11 mouse cellular contexts compared by ENCODE assay signal in genomic region chr5:35245555-35246273, GRCm38 (mm10). TPM values are rescaled to one million over a fixed set of nuclear protein-coding genes. Genes with fewer than 3 reads are reported as not detected.
DNase-seq lines count a peak whose midpoint lies in the region; ATAC-seq lines count a peak whose summit lies in the region.
"Had no signal": no experiment of that assay in that cellular context is flagged by ENCODE, and none has a peak within 500 bp of the region (broad histone marks: within the 10 kb centered on the region; RNA-seq: fewer than 3 reads in every experiment).

No protein-coding gene starts in this region.

- ATAC-seq in embryonic facial prominence, embryonic 14.5 days (ENCODE audit: low read depth), result 0 out of 2 replicates have a peak, but pooled peaks have one; percentile 30
- ATAC-seq: activated CD4-positive, CD25-positive, alpha-beta regulatory T cell, adult 4 months had no signal

- H3K4me1 ChIP-seq in embryonic facial prominence, embryonic 14.5 days (ENCODE audit: control insufficient read depth, insufficient read depth, low read length), result no peaks in the 10 kb centered on the region
- H3K4me1 ChIP-seq in embryonic facial prominence, embryonic 10.5 days, result peaks cover 18% of the 10 kb centered on the region

- no peak overlapping the region for H3K9ac ChIP-seq in embryonic facial prominence, embryonic 14.5 days (ENCODE audit: low read depth, low read length)
- H3K9ac ChIP-seq: liver, embryonic 14.5 days had no signal

- H3K4me3 ChIP-seq in embryonic facial prominence, embryonic 14.5 days (ENCODE audit: low read depth, low read length), result no peak overlapping the region
- no peak overlapping the region for H3K4me3 ChIP-seq in embryonic facial prominence, embryonic 10.5 days

- no peaks in the 10 kb centered on the region for H3K27me3 ChIP-seq in embryonic facial prominence, embryonic 14.5 days (replicated peaks; ENCODE audit: control insufficient read depth, insufficient read depth, low read length)
- peaks cover 8% of the 10 kb centered on the region; the same call in 1 of the 2 replicates for H3K27me3 ChIP-seq in embryonic facial prominence, embryonic 10.5 days (replicated peaks; ENCODE audit: low read depth, poor library complexity, severe bottlenecking)

- H3K9me3 ChIP-seq in embryonic facial prominence, embryonic 14.5 days (ENCODE audit: control insufficient read depth, low read length), result peaks cover 12% of the 10 kb centered on the region; the same call in 1 of the 2 replicates
- H3K9me3 ChIP-seq in embryonic facial prominence, embryonic 10.5 days, result no peaks in the 10 kb centered on the region

- H3K27ac ChIP-seq in embryonic facial prominence, embryonic 14.5 days (replicated peaks; ENCODE audit: low read depth, low read length), result no peak overlapping the region
- H3K27ac ChIP-seq in embryonic facial prominence, embryonic 10.5 days (replicated peaks), result no peak overlapping the region
- H3K27ac ChIP-seq: liver, embryonic 14.5 days had no signal

- 50% methylated on average over 11 of the region's 11 CpGs for WGBS in embryonic facial prominence, embryonic 14.5 days
- WGBS in embryonic facial prominence, embryonic 10.5 days, result 55% methylated on average over 11 of the region's 11 CpGs

- peak; percentile 53 for DNase-seq in embryonic facial prominence, embryonic 14.5 days (ENCODE audit: low spot score)
- no peak for DNase-seq in embryonic facial prominence, embryonic 10.5 days (ENCODE audit: low spot score)
- DNase-seq in lung, postnatal 14 days, result peak; percentile 4
- DNase-seq in lung, adult 18-20 months, result no peak
- peak; percentile 44 to 49 for DNase-seq in frontal cortex, postnatal 14 days (ENCODE audit: low spot score in 2 of 2)
- peak; percentile 52 to 60 for DNase-seq in right cerebral cortex, adult 2 months (ENCODE audit: low spot score in 2 of 2)
- no peak for DNase-seq in heart, adult 18-20 months
- no peak for DNase-seq in cerebellum, adult 18-20 months
- DNase-seq: gastrocnemius, postnatal 14 days had no signal

- no peaks in the 10 kb centered on the region for H3K36me3 ChIP-seq in embryonic facial prominence, embryonic 14.5 days (ENCODE audit: control insufficient read depth, insufficient read depth, low read length)
- H3K36me3 ChIP-seq in embryonic facial prominence, embryonic 10.5 days (replicated peaks), result no peaks in the 10 kb centered on the region

- no peak overlapping the region for H3K4me2 ChIP-seq in embryonic facial prominence, embryonic 14.5 days (ENCODE audit: low read depth, low read length)

RNA-seq across cellular contexts. Expression of gene Adra2c, which starts 32.4 kb away (rescaled TPM):
- 0.31 and 0.53 TPM in 2 replicates for polyA plus RNA-seq in embryonic facial prominence, embryonic 14.5 days (2014; fragmentation: Nextera tagmentation; extraction: Ambion mirVana)
- 0.04 TPM in 1 of 2 replicates, not detected in the other for polyA plus RNA-seq in embryonic facial prominence, embryonic 10.5 days (2016; fragmentation: Nextera tagmentation; extraction: Ambion mirVana)
- under 1 TPM; 0.49 to 0.52 TPM for total RNA-seq in heart, adult 18-20 months (2021)
- polyA plus RNA-seq: activated CD4-positive, CD25-positive, alpha-beta regulatory T cell, adult 4 months; liver, embryonic 14.5 days had no signal

Comparison
In these comparisons a context has a peak if more than half of its experiments do, and no peak if none do; other contexts are left out.
1. DNase-seq: peak in embryonic facial prominence, embryonic 14.5 days (single experiment), lung, postnatal 14 days (single experiment), frontal cortex, postnatal 14 days (2 of 2) and right cerebral cortex, adult 2 months (2 of 2); none in embryonic facial prominence, embryonic 10.5 days (single experiment), lung, adult 18-20 months (0 of 2), heart, adult 18-20 months (0 of 2) and cerebellum, adult 18-20 months (0 of 2).